Mouse (Mus musculus) hindbrain, embryonic 14.5 days (tissue): ENCODE data around the gene Efhc1. TPM values are rescaled to one million over a fixed set of nuclear protein-coding genes. Genes with fewer than 3 reads are reported as not detected.

Experiments used
- ATAC-seq: fragments of 200-750 bp; cut with Nextera tagmentation; 2 replicates; pipeline ENCODE4 v1.8.0; 2017; ENCODE audit warnings: moderate number of reproducible peaks, mild to moderate bottlenecking, moderate TSS enrichment, moderate library complexity; ENCODE audit not compliant: low FRiP score
- DNase-seq: peaks from one replicate; pipeline ENCODE4 v3.0.0-alpha.2; 2015; ENCODE audit warnings: low spot score
- H3K27ac ChIP-seq: fragments of 300-500 bp; sonication (generic); 2 replicates; pipeline ENCODE4 v1.5.1; 2014; ENCODE audit warnings: mild to moderate bottlenecking, moderate library complexity
- H3K27me3 ChIP-seq: fragments of 300-500 bp; sonication (generic); 2 replicates; pipeline ENCODE4 v1.6.1; 2014; ENCODE audit warnings: mild to moderate bottlenecking, low read length, mixed read lengths; ENCODE audit not compliant: control insufficient read depth, insufficient read depth
- H3K36me3 ChIP-seq: fragments of 300-500 bp; sonication (generic); replicated peaks from 2 replicates; pipeline ENCODE4 v1.6.1; 2014; ENCODE audit not compliant: control insufficient read depth, insufficient read depth
- H3K4me1 ChIP-seq: fragments of 300-500 bp; sonication (generic); replicated peaks from 2 replicates; pipeline ENCODE4 v1.6.1; 2014; ENCODE audit warnings: antibody characterized with exemption, low read length, mixed read lengths; ENCODE audit not compliant: control insufficient read depth, insufficient read depth
- H3K4me2 ChIP-seq: fragments of 300-500 bp; sonication (generic); replicated peaks from 2 replicates; pipeline ENCODE4 v1.6.1; 2014; ENCODE audit warnings: mild to moderate bottlenecking, moderate library complexity
- H3K4me3 ChIP-seq: fragments of 300-500 bp; sonication (generic); replicated peaks from 2 replicates; pipeline ENCODE4 v1.5.1; 2014; ENCODE audit warnings: mild to moderate bottlenecking, low read length
- H3K9ac ChIP-seq: fragments of 300-500 bp; sonication (generic); 2 replicates; pipeline ENCODE4 v1.6.1; 2014
- H3K9me3 ChIP-seq: fragments of 300-500 bp; sonication (generic); 2 replicates; pipeline ENCODE4 v1.6.1; 2016; ENCODE audit warnings: low read length; ENCODE audit not compliant: control insufficient read depth
- WGBS: fragments of 180-500 bp; shearing (Covaris S2); extraction: QIAGEN DNeasy Blood & Tissue Kit; methylation state at CpG from one replicate; pipeline ENCODE4 v1.1.7; 2014; 5-methylcytosine and 5-hydroxymethylcytosine counted together
- polyA plus RNA-seq: library from polyadenylated mRNA; unstranded; fragments of >200 nt; fragmentation: Nextera tagmentation; extraction: Ambion mirVana; gene quantifications from 2 replicates; pipeline ENCODE4 v1.2.1, GENCODE M21; 2014

The Efhc1 gene
- polyA plus RNA-seq, 1 experiment from 2014 or later = 3.5 TPM

DNA sequence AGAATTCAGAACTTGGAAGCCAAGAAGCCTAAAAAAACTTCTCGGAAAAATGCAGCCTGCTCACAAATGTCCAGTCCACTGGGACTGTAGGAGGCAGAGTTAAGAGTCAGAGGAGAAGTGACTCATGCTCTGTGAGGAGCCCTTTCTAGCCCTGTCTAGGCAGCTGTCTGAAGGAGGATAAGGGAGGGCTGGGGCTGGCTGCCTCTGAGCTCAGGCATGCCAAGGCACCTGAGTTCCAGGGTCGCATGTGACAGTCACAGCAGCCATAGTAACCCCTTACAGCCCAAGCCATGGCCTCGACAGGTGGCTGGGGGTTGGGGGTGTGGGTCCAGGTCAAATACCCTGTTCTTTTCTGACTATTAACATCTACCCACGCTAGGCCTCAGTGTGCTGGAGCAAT, 57.5 kb downstream of the Efhc1 start:
- ATAC-seq = no peak
- Histone ChIP-seq H3K27me3 (no peaks in the 10 kb centered on the region), H3K27ac (no peak overlapping the region), H3K4me3 (no peak overlapping the region), H3K9ac (no peak overlapping the region), H3K4me2 (no peak overlapping the region), H3K36me3 (no peaks in the 10 kb centered on the region; the same call in 1 of the 2 replicates), H3K4me1 (no peaks in the 10 kb centered on the region), H3K9me3 (no peaks in the 10 kb centered on the region)
- no peak for DNase-seq
- WGBS = 78% methylated on average over 4 of the region's 4 CpGs

DNA sequence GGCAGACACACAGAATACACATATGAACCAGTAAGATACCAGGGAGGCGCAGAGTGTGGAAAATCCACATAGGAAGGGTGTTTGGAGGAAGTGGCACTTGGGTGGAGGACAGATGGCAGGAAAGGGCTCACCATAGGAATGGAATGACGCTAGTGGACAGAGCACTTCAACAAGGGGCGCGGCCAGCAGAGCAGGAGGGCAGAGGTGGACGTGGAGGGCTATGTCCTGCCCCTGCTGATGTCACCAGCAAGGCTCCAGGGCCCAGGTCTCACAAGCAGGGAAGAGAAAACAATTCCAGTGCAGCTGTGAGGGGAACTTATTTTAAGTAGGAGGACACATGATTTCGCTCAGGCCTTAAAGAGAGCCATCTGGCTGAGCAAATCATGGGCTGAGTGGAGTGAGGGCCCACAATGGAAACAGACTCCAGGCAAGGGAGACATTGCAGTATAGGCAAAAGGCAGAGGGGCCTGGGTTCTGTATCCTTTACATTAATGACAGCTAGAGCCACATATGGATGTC, 58.9 kb downstream of the Efhc1 start:
- H3K4me2 ChIP-seq = no peak overlapping the region
- ATAC-seq (no peak), DNase-seq (no peak)
- WGBS = 74% methylated on average over 6 of the region's 6 CpGs
- no peaks in the 10 kb centered on the region for H3K4me1 ChIP-seq
- H3K4me3 ChIP-seq = no peak overlapping the region
- H3K27me3 ChIP-seq = no peaks in the 10 kb centered on the region
- H3K36me3 ChIP-seq = no peaks in the 10 kb centered on the region; the same call in 1 of the 2 replicates
- no peak overlapping the region for H3K9ac ChIP-seq
- no peak overlapping the region for H3K27ac ChIP-seq
- H3K9me3 ChIP-seq = no peaks in the 10 kb centered on the region

DNA sequence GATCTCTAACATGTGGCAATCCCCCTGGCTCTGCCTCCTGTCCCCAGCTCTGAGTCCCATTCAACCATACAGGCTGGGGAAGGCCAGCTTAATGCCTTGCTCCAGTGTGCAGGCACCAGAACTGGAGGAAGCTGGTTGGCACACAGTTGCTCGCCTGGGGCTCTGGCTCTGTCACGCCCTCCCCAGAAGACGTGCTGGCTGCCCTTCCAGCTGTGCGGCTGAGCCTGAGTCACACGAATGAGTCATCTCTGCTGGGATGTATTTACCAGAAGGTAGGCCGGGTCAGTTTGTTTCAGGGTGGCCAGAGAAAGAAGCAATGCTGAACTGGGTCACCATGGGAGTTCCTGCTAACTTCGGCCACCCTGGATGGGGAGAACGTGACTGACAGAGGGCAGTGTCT, 63.0 kb downstream of the Efhc1 start:
- Histone ChIP-seq H3K36me3 (no peaks in the 10 kb centered on the region; the same call in 1 of the 2 replicates), H3K9ac (no peak overlapping the region), H3K4me3 (no peak overlapping the region), H3K9me3 (no peaks in the 10 kb centered on the region), H3K27ac (no peak overlapping the region), H3K4me2 (no peak overlapping the region), H3K27me3 (no peaks in the 10 kb centered on the region), H3K4me1 (no peaks in the 10 kb centered on the region)
- ATAC-seq (no peak), DNase-seq (no peak)
- WGBS = 67% methylated on average over 8 of the region's 8 CpGs

DNA sequence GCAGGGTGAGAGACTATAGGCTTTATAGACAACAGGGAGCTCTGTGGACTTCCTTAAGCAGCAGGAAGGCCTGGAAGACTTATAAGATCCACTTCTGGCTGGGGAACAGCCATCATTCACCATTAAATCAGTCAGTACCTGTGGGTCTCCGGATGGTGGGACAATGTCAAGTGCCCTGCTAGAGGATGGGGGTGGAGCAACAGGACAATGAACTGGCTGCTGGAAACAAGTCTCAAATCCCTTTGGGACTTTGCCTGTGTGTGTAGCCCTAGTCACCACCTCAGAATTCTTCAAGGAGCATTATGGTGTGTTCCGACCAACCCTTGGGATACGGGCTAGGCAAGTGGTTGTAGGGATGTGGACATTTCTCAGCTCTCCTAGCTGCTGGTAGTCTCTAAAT, 71.7 kb downstream of the Efhc1 start:
- Histone ChIP-seq H3K9me3 (no peaks in the 10 kb centered on the region), H3K9ac (no peak overlapping the region), H3K27me3 (no peaks in the 10 kb centered on the region), H3K36me3 (no peaks in the 10 kb centered on the region), H3K4me3 (no peak overlapping the region), H3K4me2 (no peak overlapping the region), H3K27ac (no peak overlapping the region), H3K4me1 (no peaks in the 10 kb centered on the region)
- DNase-seq (no peak), ATAC-seq (no peak)
- 88% methylated on average over 3 of the region's 3 CpGs for WGBS

DNA sequence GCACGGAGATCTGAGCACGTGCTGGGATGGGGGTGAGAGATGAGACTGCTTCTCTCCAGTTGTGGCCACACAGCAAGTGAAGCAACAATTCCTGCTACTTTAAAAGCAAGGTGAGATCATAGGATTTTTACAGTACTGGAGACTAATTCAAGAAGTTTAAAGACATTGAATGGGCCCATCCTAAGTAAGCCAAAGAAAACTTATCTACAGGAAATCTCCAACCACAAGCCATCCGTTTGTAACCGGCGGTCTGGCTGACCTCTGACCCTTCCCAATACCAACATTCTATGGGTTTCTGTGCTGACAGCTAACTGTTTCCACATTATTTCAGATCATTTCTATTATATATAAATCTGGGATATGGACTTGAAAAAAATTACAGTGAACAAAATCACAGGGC, 73.8 kb downstream of the Efhc1 start:
- no peaks in the 10 kb centered on the region for H3K9me3 ChIP-seq
- no peak overlapping the region for H3K27ac ChIP-seq
- DNase-seq = no peak
- ATAC-seq = no peak
- no peaks in the 10 kb centered on the region for H3K36me3 ChIP-seq
- no peak overlapping the region for H3K4me3 ChIP-seq
- H3K27me3 ChIP-seq = no peaks in the 10 kb centered on the region
- no peak overlapping the region for H3K9ac ChIP-seq
- H3K4me1 ChIP-seq = no peaks in the 10 kb centered on the region
- WGBS = 87% methylated on average over 5 of the region's 5 CpGs
- H3K4me2 ChIP-seq = no peak overlapping the region

DNA sequence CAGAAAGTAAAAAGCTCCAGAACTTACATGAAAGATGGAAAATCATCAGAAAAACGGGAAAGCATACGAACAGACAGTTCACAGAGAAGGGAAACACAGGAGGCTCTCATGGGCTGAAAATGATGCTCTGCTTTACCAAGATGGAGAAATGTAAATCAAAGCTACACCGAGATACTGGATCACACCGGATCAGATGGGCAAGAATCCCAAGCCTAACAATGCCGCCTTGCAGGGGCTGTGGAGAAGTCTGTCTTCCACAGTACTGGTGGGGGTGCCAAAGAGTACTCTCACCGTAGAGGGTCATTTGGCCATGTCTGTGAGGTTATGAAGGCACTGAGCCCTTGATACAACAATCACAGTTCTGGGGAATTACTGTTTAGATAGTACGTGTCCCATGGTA, 75.1 kb downstream of the Efhc1 start:
- no peaks in the 10 kb centered on the region for H3K36me3 ChIP-seq
- 94% methylated on average over 7 of the region's 7 CpGs for WGBS
- H3K9me3 ChIP-seq = no peaks in the 10 kb centered on the region
- H3K4me1 ChIP-seq = no peaks in the 10 kb centered on the region
- no peak overlapping the region for H3K9ac ChIP-seq
- H3K27me3 ChIP-seq = no peaks in the 10 kb centered on the region
- ATAC-seq = no peak
- H3K27ac ChIP-seq = no peak overlapping the region
- no peak for DNase-seq
- H3K4me3 ChIP-seq = no peak overlapping the region
- no peak overlapping the region for H3K4me2 ChIP-seq

DNA sequence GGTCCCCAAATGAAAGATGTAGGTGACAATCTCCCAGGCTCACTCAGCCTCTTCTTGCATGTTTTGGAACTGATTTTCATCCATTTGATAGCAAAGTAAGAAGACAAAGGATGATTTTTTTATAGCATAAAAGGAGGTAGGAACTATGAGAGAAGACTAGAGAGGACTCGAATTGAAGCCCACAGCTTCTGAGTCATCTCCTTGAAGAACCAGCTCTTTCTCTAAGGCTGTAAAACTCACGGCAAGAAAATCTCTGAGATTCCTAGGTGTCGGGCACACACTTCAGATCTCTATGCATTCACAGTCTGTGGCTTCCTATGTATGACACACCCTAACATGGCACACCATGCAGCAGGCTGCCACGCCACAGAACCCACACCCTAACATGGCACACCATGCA, 77.6 kb downstream of the Efhc1 start:
- H3K4me2 ChIP-seq = no peak overlapping the region
- no peak overlapping the region for H3K9ac ChIP-seq
- 95% methylated on average over 4 of the region's 4 CpGs for WGBS
- no peaks in the 10 kb centered on the region for H3K36me3 ChIP-seq
- H3K27me3 ChIP-seq = no peaks in the 10 kb centered on the region
- no peaks in the 10 kb centered on the region for H3K4me1 ChIP-seq
- no peaks in the 10 kb centered on the region for H3K9me3 ChIP-seq
- DNase-seq (no peak), ATAC-seq (no peak)
- no peak overlapping the region for H3K27ac ChIP-seq
- H3K4me3 ChIP-seq = no peak overlapping the region

DNA sequence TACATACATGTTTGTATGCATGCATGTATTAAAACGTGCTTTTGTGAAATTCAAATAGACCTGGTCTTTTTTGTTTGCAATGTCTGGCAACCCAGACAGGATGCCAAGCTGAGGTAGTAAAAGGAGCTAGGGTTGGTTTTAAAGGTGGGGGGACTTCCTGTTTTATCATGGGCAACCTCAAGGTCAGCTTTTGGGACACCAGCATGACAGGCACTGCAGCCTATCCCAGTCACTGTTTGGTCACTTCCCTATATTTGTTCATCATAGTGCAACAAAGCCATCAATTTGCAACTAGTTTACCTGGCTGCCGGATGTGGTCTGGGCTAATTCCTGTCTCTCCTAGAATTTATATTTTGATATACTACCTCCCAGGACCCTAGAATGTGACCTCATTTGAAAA, 80.2 kb downstream of the Efhc1 start:
- no peak overlapping the region for H3K4me2 ChIP-seq
- WGBS = 89% methylated on average over 2 of the region's 2 CpGs
- no peak overlapping the region for H3K9ac ChIP-seq
- ATAC-seq (no peak), DNase-seq (no peak)
- H3K27ac ChIP-seq = no peak overlapping the region
- H3K4me1 ChIP-seq = no peaks in the 10 kb centered on the region
- H3K4me3 ChIP-seq = no peak overlapping the region
- no peaks in the 10 kb centered on the region for H3K27me3 ChIP-seq
- no peaks in the 10 kb centered on the region for H3K9me3 ChIP-seq
- no peaks in the 10 kb centered on the region for H3K36me3 ChIP-seq

DNA sequence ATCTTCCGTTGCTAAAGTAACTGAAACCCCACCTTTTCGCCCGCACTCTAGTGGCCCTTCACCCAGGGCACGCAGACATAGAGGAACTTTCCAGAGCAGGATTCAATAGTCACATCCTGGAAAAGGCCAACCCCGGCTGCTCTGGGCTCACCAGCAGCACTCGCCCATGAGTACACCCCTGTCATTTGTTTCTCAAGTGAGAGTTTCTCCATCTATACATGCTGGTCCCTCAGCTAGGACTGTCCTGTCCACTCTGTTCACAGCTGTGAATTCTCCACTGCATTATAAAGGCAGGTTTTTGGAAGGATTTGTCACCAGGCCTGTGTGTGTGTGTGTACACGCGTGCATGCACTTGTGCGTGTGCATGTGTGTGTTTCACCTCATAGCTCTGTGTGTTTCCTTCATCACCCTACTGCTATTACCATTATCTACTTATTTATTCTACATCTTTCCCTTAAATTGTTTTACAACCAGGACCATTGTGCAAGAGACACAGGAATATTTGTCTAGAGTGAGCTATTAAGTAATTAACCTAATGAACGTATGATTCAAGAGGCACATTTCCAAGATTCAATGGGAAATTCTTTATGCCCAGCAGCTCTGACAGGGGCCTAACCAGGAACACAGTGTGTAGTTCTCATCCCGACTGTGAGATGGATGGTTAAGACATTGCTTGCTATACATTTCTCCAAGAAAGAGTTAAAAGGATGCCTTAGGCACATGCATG, 81.8 kb downstream of the Efhc1 start:
- no peak for ATAC-seq
- no peak overlapping the region for H3K27ac ChIP-seq
- no peaks in the 10 kb centered on the region for H3K27me3 ChIP-seq
- H3K4me2 ChIP-seq = no peak overlapping the region
- no peak for DNase-seq
- H3K9ac ChIP-seq = no peak overlapping the region
- H3K9me3 ChIP-seq = no peaks in the 10 kb centered on the region
- H3K4me1 ChIP-seq = no peaks in the 10 kb centered on the region
- H3K36me3 ChIP-seq = no peaks in the 10 kb centered on the region
- 93% methylated on average over 11 of the region's 11 CpGs for WGBS
- no peak overlapping the region for H3K4me3 ChIP-seq

DNA sequence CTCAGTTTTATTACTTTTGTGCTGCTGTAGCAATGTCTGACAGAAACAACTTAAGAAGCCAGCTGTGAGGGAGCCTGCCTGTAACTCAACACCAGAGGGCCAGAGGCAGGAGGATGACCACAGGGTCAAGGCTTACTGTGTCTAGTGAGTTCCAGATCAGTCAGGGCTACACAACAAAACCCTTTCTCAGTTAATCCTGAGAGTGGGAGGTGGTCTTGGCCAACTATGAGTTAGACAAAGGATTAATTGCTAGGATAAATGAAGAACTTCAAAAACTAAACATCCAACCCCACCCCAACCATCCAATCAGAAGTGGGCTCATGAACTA, 82.3 kb downstream of the Efhc1 start:
- no peak overlapping the region for H3K4me2 ChIP-seq
- ATAC-seq (no peak), DNase-seq (no peak)
- no peaks in the 10 kb centered on the region for H3K4me1 ChIP-seq
- H3K36me3 ChIP-seq = no peaks in the 10 kb centered on the region
- H3K9me3 ChIP-seq = no peaks in the 10 kb centered on the region
- no peak overlapping the region for H3K27ac ChIP-seq
- no peak overlapping the region for H3K9ac ChIP-seq
- no peaks in the 10 kb centered on the region for H3K27me3 ChIP-seq
- H3K4me3 ChIP-seq = no peak overlapping the region
